Mouse (Mus musculus) c-Kit-negative CD71-positive TER-119-positive erythroid progenitor cells, embryonic 14.5 days (primary cell): ENCODE measurements around the gene Olfr713.

Experiments used
- DNase-seq: peaks from one replicate; pipeline ENCODE4 v3.0.0-alpha.2; 2013; ENCODE audit warnings: low read depth, low spot score

Olfr713 gene

GRCm38 (mm10) chr7:107030874-107031273 is at the start of gene Olfr713:
Gene Olfr713, plus strand, starts transcription at chr7:107031174.
- no peak for DNase-seq

- no peak for DNase-seq
These were observed 45.7 kb upstream of the Olfr713 start for GRCm38 (mm10) chr7:106985236-106985635.

GRCm38 (mm10) chr7:107000798-107001197 is 30.2 kb upstream of the Olfr713 start:
- DNase-seq = no peak

DNA sequence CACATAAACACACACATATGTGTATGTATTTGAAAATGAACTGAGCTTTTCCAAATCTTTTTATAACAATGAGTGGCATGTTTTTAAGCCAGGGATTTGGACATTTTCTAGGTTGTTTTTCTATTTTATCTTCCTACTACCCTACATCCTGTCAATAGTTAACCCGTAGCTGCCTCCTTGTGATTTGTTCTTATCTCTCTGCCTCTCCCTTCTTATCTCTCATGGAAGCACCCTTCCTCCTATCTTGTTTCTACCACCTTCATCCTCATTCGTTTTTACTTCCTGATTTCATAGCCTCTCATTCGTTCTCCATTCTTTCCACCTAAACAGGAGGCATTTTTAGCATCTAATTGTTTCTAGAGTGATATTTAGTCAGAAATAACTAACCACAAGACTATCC is 26.8 kb upstream of the Olfr713 start:
- no peak for DNase-seq

GRCm38 (mm10) chr7:107005972-107006371 is 25.0 kb upstream of the Olfr713 start, which contains the start of gene Olfr2:
Gene Olfr2, minus strand, starts transcription at chr7:107006072.
- no peak for DNase-seq

GRCm38 (mm10) chr7:107039934-107040563 is 9.1 kb downstream of the Olfr713 start:
- DNase-seq = no peak

DNA sequence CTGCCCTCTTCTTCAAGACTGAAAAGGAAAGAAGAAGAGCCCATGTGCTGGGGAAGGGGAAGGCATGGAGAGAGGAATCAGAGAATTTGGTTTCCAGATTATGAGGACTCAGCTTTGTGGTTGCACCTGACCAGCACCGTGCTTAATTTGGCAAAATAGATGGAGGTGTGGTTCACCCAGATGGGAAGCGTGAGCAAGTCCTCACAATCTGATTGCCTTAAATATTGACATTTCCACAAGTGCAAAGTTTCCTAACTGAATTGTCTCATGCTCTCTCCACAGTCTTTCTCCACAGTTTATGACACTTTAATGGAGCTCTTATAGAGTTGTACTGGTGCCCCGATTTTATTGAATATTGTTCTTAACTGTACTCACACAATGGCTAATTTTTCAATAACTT is 12.2 kb downstream of the Olfr713 start:
- no peak for DNase-seq

- no peak for DNase-seq
These were observed 13.4 kb downstream of the Olfr713 start for GRCm38 (mm10) chr7:107044407-107044806.

DNA sequence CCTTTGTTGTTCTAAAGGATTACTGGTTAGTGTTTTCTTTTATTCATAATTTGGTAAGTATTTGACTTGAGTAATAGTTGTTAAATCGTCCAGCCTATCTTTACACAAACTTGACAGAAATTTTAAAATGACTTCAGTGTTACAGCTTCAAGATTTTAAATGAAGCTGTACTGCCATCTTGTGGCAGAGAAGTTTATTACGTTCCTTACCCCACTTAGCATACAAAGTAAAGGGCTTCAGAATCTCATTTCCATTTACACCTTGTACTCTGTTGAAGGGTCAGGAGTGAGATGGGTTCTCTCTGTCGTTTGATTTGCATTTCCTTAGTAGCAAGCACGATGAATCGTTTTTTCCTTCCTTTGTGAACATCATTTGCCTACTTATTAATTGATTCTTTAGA is 14.9 kb downstream of the Olfr713 start:
- no peak for DNase-seq

DNA sequence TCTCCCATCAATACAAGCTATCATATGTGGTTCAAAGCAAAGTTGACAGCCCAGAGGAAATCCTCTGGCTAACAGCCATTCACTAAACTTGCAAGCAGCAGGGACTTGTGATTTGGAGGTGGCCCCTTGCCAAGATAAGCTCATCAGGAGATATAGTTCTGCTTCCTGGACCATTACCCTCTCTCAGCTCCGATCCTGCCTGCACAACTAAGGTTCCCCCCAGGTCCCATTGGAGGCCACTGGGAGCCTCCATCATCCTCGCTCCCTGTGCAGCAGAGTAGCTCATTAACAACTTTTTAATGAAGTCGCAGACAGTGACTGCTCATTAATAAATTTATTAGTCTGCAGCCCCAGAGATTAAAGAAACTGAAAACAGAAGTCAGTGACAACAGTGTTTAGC is 16.6 kb downstream of the Olfr713 start:
- DNase-seq = no peak

DNA sequence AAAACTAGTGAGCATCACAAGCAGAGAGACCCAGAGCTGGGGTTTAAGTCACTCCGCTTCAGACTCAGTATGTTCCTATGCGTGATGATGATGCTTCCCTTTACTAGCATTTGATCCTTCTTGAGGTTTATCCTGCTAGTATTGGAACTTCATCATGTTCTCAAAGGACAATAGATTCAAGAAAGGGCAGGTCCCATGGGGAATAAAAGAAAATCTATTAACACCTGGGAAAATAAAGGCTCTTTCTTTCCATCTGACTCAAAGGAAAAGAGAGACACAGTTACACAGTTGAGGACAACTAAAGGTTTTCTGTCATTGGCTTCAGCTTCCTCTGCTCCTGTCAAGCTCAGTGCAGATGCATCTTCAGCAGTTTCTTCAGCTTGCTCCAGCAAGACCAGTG is 39.7 kb downstream of the Olfr713 start, which contains the start of gene Olfr714:
TSS of gene Olfr714 (plus strand) at position 301 of the 400 bp plus-strand sequence.
- no peak for DNase-seq
